14 mouse cellular contexts compared by ENCODE assay signal in genomic region chr19:56800930-56801655, GRCm38 (mm10). TPM values are rescaled to one million over a fixed set of nuclear protein-coding genes. Genes with fewer than 3 reads are reported as not detected.
A peak's percentile ranks its signal among the peaks of the same experiment; 100 is the strongest.
DNase-seq lines count a peak whose midpoint lies in the region; ATAC-seq and TF ChIP-seq lines count a peak whose summit lies in the region.
"Had no signal": no experiment of that assay in that cellular context is flagged by ENCODE, and none has a peak within 500 bp of the region (broad histone marks: within the 10 kb centered on the region; RNA-seq: fewer than 3 reads in every experiment).

No protein-coding gene starts in this region.

- WGBS in intestine, embryonic 16.5 days: 61% methylated on average over 7 of the region's 7 CpGs
- WGBS in intestine, embryonic 15.5 days: 62% methylated on average over 7 of the region's 7 CpGs
- 26% methylated on average over 7 of the region's 7 CpGs for WGBS in liver, embryonic 11.5 days
- 62% methylated on average over 7 of the region's 7 CpGs for WGBS in macrophage (ENCODE audit: missing documents)
- WGBS in kidney, embryonic 15.5 days: 75% methylated on average over 7 of the region's 7 CpGs

- no peaks in the 10 kb centered on the region for H3K9me3 ChIP-seq in intestine, embryonic 16.5 days (ENCODE audit: control insufficient read depth, low read length)
- no peaks in the 10 kb centered on the region for H3K9me3 ChIP-seq in intestine, embryonic 15.5 days
- no peaks in the 10 kb centered on the region for H3K9me3 ChIP-seq in liver, embryonic 11.5 days (ENCODE audit: control insufficient read depth, low read length)
- H3K9me3 ChIP-seq in kidney, embryonic 15.5 days (replicated peaks): no peaks in the 10 kb centered on the region
- H3K9me3 ChIP-seq: midbrain, embryonic 10.5 days had no signal

- ATAC-seq in intestine, embryonic 16.5 days: 0 out of 2 replicates have a peak, but pooled peaks have one; percentile 28
- no peak for ATAC-seq in intestine, embryonic 15.5 days
- peak; percentile 76 for ATAC-seq in liver, embryonic 11.5 days (replicated peaks; ENCODE audit: low FRiP score)
- ATAC-seq in kidney, embryonic 15.5 days (replicated peaks; ENCODE audit: low FRiP score): no peak
- no peak for ATAC-seq in CD4-positive, CD25-positive, alpha-beta regulatory T cell, adult 4 months

- TF ChIP-seq CTCF in bone marrow macrophage, adult 2 months (IDR thresholded peaks at IDR 0.05; ENCODE audit: low read depth, low read length): no peak

- H3K79me2 ChIP-seq in macrophage (ENCODE audit: inconsistent target): no peaks in the 10 kb centered on the region

- TF ChIP-seq POLR2A in bone marrow macrophage, adult 2 months (IDR thresholded peaks at IDR 0.05; ENCODE audit: borderline replicate concordance, low read depth, low read length): no peak

- H3K4me2 ChIP-seq in intestine, embryonic 16.5 days (ENCODE audit: low read depth, low read length): no peak overlapping the region
- no peak overlapping the region for H3K4me2 ChIP-seq in intestine, embryonic 15.5 days (replicated peaks)
- peak overlapping the region; percentile 53 for H3K4me2 ChIP-seq in liver, embryonic 11.5 days
- H3K4me2 ChIP-seq in kidney, embryonic 15.5 days: no peak overlapping the region

- DNase-seq in liver, embryonic 11.5 days (ENCODE audit: low spot score): no peak
- no peak for DNase-seq in cerebellum, adult 11 months
- DNase-seq: adrenal gland, postnatal 25 days; cerebellum, adult 11-12 months; gastrocnemius, postnatal 36 days; kidney, postnatal 10 days; left cerebral cortex, postnatal 4 days had no signal

- H3K36me3 ChIP-seq in intestine, embryonic 16.5 days (ENCODE audit: control insufficient read depth, insufficient read depth, low read length): peaks cover 12% of the 10 kb centered on the region
- H3K36me3 ChIP-seq in intestine, embryonic 15.5 days: peaks cover 28% of the 10 kb centered on the region
- peaks cover 15% of the 10 kb centered on the region for H3K36me3 ChIP-seq in liver, embryonic 11.5 days (ENCODE audit: control insufficient read depth, insufficient read depth, low read length)
- H3K36me3 ChIP-seq in macrophage (ENCODE audit: inconsistent target): peaks cover 23% of the 10 kb centered on the region
- peaks cover 93% of the 10 kb centered on the region for H3K36me3 ChIP-seq in kidney, embryonic 15.5 days

- no peak overlapping the region for H3K4me3 ChIP-seq in intestine, embryonic 16.5 days (ENCODE audit: low read length)
- H3K4me3 ChIP-seq in intestine, embryonic 15.5 days (replicated peaks): no peak overlapping the region
- H3K4me3 ChIP-seq in bone marrow macrophage, adult 2 months (ENCODE audit: insufficient read depth, low read length): peak overlapping the region; percentile 28; the same call in 1 of the 2 replicates
- no peak overlapping the region for H3K4me3 ChIP-seq in liver, embryonic 11.5 days (ENCODE audit: low read depth, low read length)
- no peak overlapping the region for H3K4me3 ChIP-seq in macrophage (ENCODE audit: inconsistent target)
- no peak overlapping the region for H3K4me3 ChIP-seq in kidney, embryonic 15.5 days (replicated peaks)
- H3K4me3 ChIP-seq: midbrain, embryonic 10.5 days had no signal

- no peak overlapping the region for H3K27ac ChIP-seq in intestine, embryonic 16.5 days (ENCODE audit: low read length)
- H3K27ac ChIP-seq in intestine, embryonic 15.5 days: no peak overlapping the region
- H3K27ac ChIP-seq in bone marrow macrophage, adult 2 months (ENCODE audit: insufficient read depth, low read depth, low read length): peak overlapping the region; percentile 72
- peak overlapping the region; percentile 84 for H3K27ac ChIP-seq in liver, embryonic 11.5 days (ENCODE audit: low read depth, low read length)
- H3K27ac ChIP-seq in macrophage: peak overlapping the region; percentile 49
- no peak overlapping the region for H3K27ac ChIP-seq in kidney, embryonic 15.5 days
- H3K27ac ChIP-seq: midbrain, embryonic 10.5 days had no signal

- H3K4me1 ChIP-seq in intestine, embryonic 16.5 days (ENCODE audit: control insufficient read depth, insufficient read depth, low read length): no peaks in the 10 kb centered on the region; the same call in 1 of the 2 replicates
- peaks cover 3% of the 10 kb centered on the region; the same call in 1 of the 2 replicates for H3K4me1 ChIP-seq in intestine, embryonic 15.5 days (replicated peaks)
- H3K4me1 ChIP-seq in bone marrow macrophage, adult 2 months (ENCODE audit: control insufficient read depth, insufficient read depth, low read length): peaks cover 41% of the 10 kb centered on the region
- peaks cover 27% of the 10 kb centered on the region for H3K4me1 ChIP-seq in liver, embryonic 11.5 days (replicated peaks; ENCODE audit: control insufficient read depth, insufficient read depth, low read length)
- no peaks in the 10 kb centered on the region for H3K4me1 ChIP-seq in kidney, embryonic 15.5 days
- H3K4me1 ChIP-seq: midbrain, embryonic 10.5 days had no signal

- no peaks in the 10 kb centered on the region for H3K27me3 ChIP-seq in intestine, embryonic 16.5 days (replicated peaks; ENCODE audit: control insufficient read depth, insufficient read depth, low read length)
- H3K27me3 ChIP-seq in intestine, embryonic 15.5 days (replicated peaks): no peaks in the 10 kb centered on the region
- no peaks in the 10 kb centered on the region for H3K27me3 ChIP-seq in liver, embryonic 11.5 days (replicated peaks; ENCODE audit: control insufficient read depth, insufficient read depth, low read length)
- no peaks in the 10 kb centered on the region for H3K27me3 ChIP-seq in kidney, embryonic 15.5 days

- no peak overlapping the region for H3K9ac ChIP-seq in intestine, embryonic 16.5 days (ENCODE audit: low read depth, low read length)
- no peak overlapping the region for H3K9ac ChIP-seq in intestine, embryonic 15.5 days
- H3K9ac ChIP-seq in liver, embryonic 11.5 days (ENCODE audit: low read depth, low read length): no peak overlapping the region
- H3K9ac ChIP-seq in kidney, embryonic 15.5 days: no peak overlapping the region

RNA-seq across cellular contexts. Expression of gene Ccdc186, which starts 20.9 kb away (rescaled TPM):
- 10.5 and 12.9 TPM in 2 replicates for polyA plus RNA-seq in intestine, embryonic 16.5 days (2015; fragmentation: Nextera tagmentation; extraction: Ambion mirVana)
- 15.6 and 19.2 TPM in 2 replicates for polyA plus RNA-seq in intestine, embryonic 15.5 days (2015; fragmentation: Nextera tagmentation; extraction: Ambion mirVana)
- polyA plus RNA-seq in bone marrow macrophage, adult 2 months (2012; ENCODE audit: insufficient read depth, insufficient read length, missing spikeins): 18.2 and 22.2 TPM in 2 replicates
- polyA plus RNA-seq in liver, embryonic 11.5 days (2014; fragmentation: Nextera tagmentation; extraction: Ambion mirVana): 9.5 and 10.9 TPM in 2 replicates
- total RNA-seq in macrophage (2018; cell fraction: chromatin; rRNA removed): 100 to 1,000 TPM in 3 of 26 experiments, 10 to 100 TPM in 23; 39.8 to 119 (median 57.5) TPM
- total RNA-seq in macrophage (2018; cell fraction: cytosol; rRNA removed): 10 to 100 TPM; 10.8 to 19.3 (median 15.0) TPM
- total RNA-seq in macrophage (2018; cell fraction: nucleus; rRNA removed): 10 to 100 TPM; 26.2 to 55.2 (median 36.1) TPM
- 9.1 to 14.8 TPM (median 9.7 TPM) in 3 replicates for polyA plus RNA-seq in macrophage (2018)
- 18.3 and 23.3 TPM in 2 replicates for polyA plus RNA-seq in kidney, embryonic 15.5 days (2015; fragmentation: Nextera tagmentation; extraction: Ambion mirVana)
- 10 to 100 TPM; 11.1 to 13.1 TPM for polyA plus RNA-seq in CD4-positive, CD25-positive, alpha-beta regulatory T cell, adult 4 months (2017; shearing (Covaris generic))

RNA-seq across cellular contexts. Expression of gene Tdrd1, which starts 24.9 kb away (rescaled TPM):
- 0.71 and 0.82 TPM in 2 replicates for polyA plus RNA-seq in intestine, embryonic 16.5 days (2015; fragmentation: Nextera tagmentation; extraction: Ambion mirVana)
- 0.98 and 1.2 TPM in 2 replicates for polyA plus RNA-seq in intestine, embryonic 15.5 days (2015; fragmentation: Nextera tagmentation; extraction: Ambion mirVana)
- polyA plus RNA-seq in bone marrow macrophage, adult 2 months (2012; ENCODE audit: insufficient read depth, insufficient read length, missing spikeins): not detected in 2 replicates
- polyA plus RNA-seq in liver, embryonic 11.5 days (2014; fragmentation: Nextera tagmentation; extraction: Ambion mirVana): 0.45 and 0.81 TPM in 2 replicates
- total RNA-seq in macrophage (2018; cell fraction: chromatin; rRNA removed): not detected
- not detected for total RNA-seq in macrophage (2018; cell fraction: cytosol; rRNA removed)
- not detected for total RNA-seq in macrophage (2018; cell fraction: nucleus; rRNA removed)
- polyA plus RNA-seq in macrophage (2018): not detected in 3 replicates
- polyA plus RNA-seq in kidney, embryonic 15.5 days (2015; fragmentation: Nextera tagmentation; extraction: Ambion mirVana): 0.66 and 0.80 TPM in 2 replicates
- polyA plus RNA-seq in CD4-positive, CD25-positive, alpha-beta regulatory T cell, adult 4 months (2017; shearing (Covaris generic)): not detected
- total RNA-seq: adrenal gland, postnatal 25 days; gastrocnemius, postnatal 36 days had no signal

Comparison
In these comparisons a context has a peak if more than half of its experiments do, and no peak if none do; other contexts are left out.
1. ATAC-seq: peak in intestine, embryonic 16.5 days (single experiment) and liver, embryonic 11.5 days (single experiment); none in intestine, embryonic 15.5 days (single experiment), kidney, embryonic 15.5 days (single experiment) and CD4-positive, CD25-positive, alpha-beta regulatory T cell, adult 4 months (single experiment).
2. H3K27ac ChIP-seq: peak in bone marrow macrophage, adult 2 months (single experiment), liver, embryonic 11.5 days (single experiment) and macrophage (single experiment); none in intestine, embryonic 16.5 days (single experiment), intestine, embryonic 15.5 days (single experiment) and kidney, embryonic 15.5 days (single experiment).